Mouse (Mus musculus) macrophage (primary cell): ENCODE data around the gene Knstrn. TPM values are rescaled to one million over a fixed set of nuclear protein-coding genes. Genes with fewer than 3 reads are reported as not detected.

Experiments used
- H3K27ac ChIP-seq: fragments of 350-480 bp; formaldehyde crosslinking; 2 replicates; pipeline ENCODE4 v1.9.0; 2021
- H3K36me3 ChIP-seq: fragments of 350-480 bp; formaldehyde crosslinking; 2 replicates; pipeline ENCODE4 v1.9.0; 2021; ENCODE audit errors: inconsistent target
- H3K4me3 ChIP-seq: fragments of 350-480 bp; formaldehyde crosslinking; 2 replicates; pipeline ENCODE4 v1.9.0; 2021; ENCODE audit errors: inconsistent target
- H3K79me2 ChIP-seq: fragments of 350-480 bp; formaldehyde crosslinking; 2 replicates; pipeline ENCODE4 v1.9.0; 2021; ENCODE audit errors: inconsistent target
- WGBS: methylation state at CpG from one replicate; pipeline ENCODE4 v1.1.7; 2026; ENCODE audit warnings: inconsistent platforms; ENCODE audit not compliant: missing documents; 5-methylcytosine and 5-hydroxymethylcytosine counted together
- polyA plus RNA-seq: library from polyadenylated mRNA; stranded (reverse); fragments of 250-400 nt; gene quantifications from 3 replicates; pipeline ENCODE4 v1.2.4, GENCODE M21; 2018; ENCODE audit warnings: inconsistent platforms

Knstrn gene
- polyA plus RNA-seq, 1 experiment from 2014 or later: 14.5 TPM

GRCm38 (mm10) chr2:118862340-118862675, 48.5 kb downstream of the Knstrn start:
- Histone ChIP-seq H3K27ac (peak overlapping the region; percentile 44), H3K79me2 (peaks cover 4% of the 10 kb centered on the region; the same call in 1 of the 2 replicates), H3K36me3 (no peaks in the 10 kb centered on the region), H3K4me3 (peak overlapping the region; percentile 63)
- WGBS: 67% methylated on average over 1 of the region's 3 CpGs

- WGBS: 97% methylated on average over 3 of the region's 3 CpGs
- no peak overlapping the region for H3K27ac ChIP-seq
- no peaks in the 10 kb centered on the region for H3K36me3 ChIP-seq
- peaks cover 4% of the 10 kb centered on the region; the same call in 1 of the 2 replicates for H3K79me2 ChIP-seq
- no peak overlapping the region for H3K4me3 ChIP-seq
Measured at GRCm38 (mm10) chr2:118870601-118871000, 56.8 kb downstream of the Knstrn start.

GRCm38 (mm10) chr2:118871032-118871431, 57.2 kb downstream of the Knstrn start:
- 100% methylated on average over 1 of the region's 1 CpGs for WGBS
- peaks cover under 1% of the 10 kb centered on the region; the same call in 1 of the 2 replicates for H3K36me3 ChIP-seq
- no peak overlapping the region for H3K4me3 ChIP-seq
- no peaks in the 10 kb centered on the region for H3K79me2 ChIP-seq
- H3K27ac ChIP-seq: no peak overlapping the region

- H3K4me3 ChIP-seq: no peak overlapping the region
- H3K27ac ChIP-seq: no peak overlapping the region
- H3K79me2 ChIP-seq: no peaks in the 10 kb centered on the region
- WGBS: 91% methylated on average over 5 of the region's 5 CpGs
- peaks cover 9% of the 10 kb centered on the region; the same call in 1 of the 2 replicates for H3K36me3 ChIP-seq
Measured at GRCm38 (mm10) chr2:118873018-118873417, 59.2 kb downstream of the Knstrn start.

GRCm38 (mm10) chr2:118873890-118874430, 60.2 kb downstream of the Knstrn start:
- Histone ChIP-seq H3K27ac (no peak overlapping the region), H3K79me2 (no peaks in the 10 kb centered on the region), H3K36me3 (peaks cover 9% of the 10 kb centered on the region; the same call in 1 of the 2 replicates), H3K4me3 (no peak overlapping the region)
- WGBS: 93% methylated on average over 6 of the region's 6 CpGs

GRCm38 (mm10) chr2:118875316-118875715, 61.5 kb downstream of the Knstrn start:
- Histone ChIP-seq H3K36me3 (peaks cover 9% of the 10 kb centered on the region; the same call in 1 of the 2 replicates), H3K4me3 (no peak overlapping the region), H3K27ac (no peak overlapping the region), H3K79me2 (no peaks in the 10 kb centered on the region)
- WGBS: 96% methylated on average over 8 of the region's 8 CpGs

GRCm38 (mm10) chr2:118876453-118876852, 62.6 kb downstream of the Knstrn start:
- Histone ChIP-seq H3K36me3 (peaks cover 9% of the 10 kb centered on the region; the same call in 1 of the 2 replicates), H3K4me3 (no peak overlapping the region), H3K79me2 (no peaks in the 10 kb centered on the region), H3K27ac (no peak overlapping the region)
- WGBS: 87% methylated on average over 9 of the region's 9 CpGs

- H3K27ac ChIP-seq: no peak overlapping the region
- no peaks in the 10 kb centered on the region for H3K79me2 ChIP-seq
- WGBS: 92% methylated on average over 4 of the region's 4 CpGs
- peaks cover 8% of the 10 kb centered on the region; the same call in 1 of the 2 replicates for H3K36me3 ChIP-seq
- no peak overlapping the region for H3K4me3 ChIP-seq
Measured at GRCm38 (mm10) chr2:118881019-118881418, 67.2 kb downstream of the Knstrn start.

GRCm38 (mm10) chr2:118881956-118882355, 68.2 kb downstream of the Knstrn start:
- H3K36me3 ChIP-seq: no peaks in the 10 kb centered on the region
- WGBS: 92% methylated on average over 5 of the region's 5 CpGs
- H3K27ac ChIP-seq: no peak overlapping the region
- no peak overlapping the region for H3K4me3 ChIP-seq
- H3K79me2 ChIP-seq: no peaks in the 10 kb centered on the region

- Histone ChIP-seq H3K4me3 (no peak overlapping the region), H3K79me2 (no peaks in the 10 kb centered on the region), H3K27ac (no peak overlapping the region), H3K36me3 (no peaks in the 10 kb centered on the region)
- WGBS: 6% methylated on average over 32 of the region's 32 CpGs
Measured at GRCm38 (mm10) chr2:118882840-118883679, 69.3 kb downstream of the Knstrn start.

GRCm38 (mm10) chr2:118887440-118887839, 73.6 kb downstream of the Knstrn start:
- no peak overlapping the region for H3K4me3 ChIP-seq
- WGBS: 72% methylated on average over 13 of the region's 13 CpGs
- no peaks in the 10 kb centered on the region for H3K79me2 ChIP-seq
- H3K27ac ChIP-seq: no peak overlapping the region
- no peaks in the 10 kb centered on the region for H3K36me3 ChIP-seq

GRCm38 (mm10) chr2:118887845-118888548, 74.2 kb downstream of the Knstrn start:
- H3K36me3 ChIP-seq: no peaks in the 10 kb centered on the region
- H3K27ac ChIP-seq: no peak overlapping the region
- no peak overlapping the region for H3K4me3 ChIP-seq
- WGBS: 42% methylated on average over 14 of the region's 14 CpGs
- H3K79me2 ChIP-seq: no peaks in the 10 kb centered on the region

- no peak overlapping the region for H3K4me3 ChIP-seq
- no peaks in the 10 kb centered on the region for H3K36me3 ChIP-seq
- H3K79me2 ChIP-seq: no peaks in the 10 kb centered on the region
- H3K27ac ChIP-seq: no peak overlapping the region
- WGBS: 89% methylated on average over 4 of the region's 4 CpGs
Measured at GRCm38 (mm10) chr2:118891173-118891572, 77.4 kb downstream of the Knstrn start.

- no peak overlapping the region for H3K27ac ChIP-seq
- no peaks in the 10 kb centered on the region for H3K79me2 ChIP-seq
- WGBS: 5% methylated on average over 35 of the region's 38 CpGs
- H3K4me3 ChIP-seq: peak overlapping the region; percentile 41
- H3K36me3 ChIP-seq: no peaks in the 10 kb centered on the region
Measured at GRCm38 (mm10) chr2:118895990-118896913, 82.4 kb downstream of the Knstrn start.
